Mouse (Mus musculus) bone marrow, adult 2 months (tissue): ENCODE measurements around the gene Caln1. TPM values are rescaled to one million over a fixed set of nuclear protein-coding genes. Genes with fewer than 3 reads are reported as not detected.

ENCODE experiments used
- H3K27ac ChIP-seq: fragments of 200-500 bp; 2 replicates; pipeline ENCODE4 v1.5.1; 2012; ENCODE audit warnings: low read depth, mild to moderate bottlenecking, control low read depth, inconsistent platforms, low read length; ENCODE audit not compliant: control insufficient read depth, poor library complexity, insufficient read depth
- H3K4me1 ChIP-seq: fragments of 200-500 bp; 2 replicates; pipeline ENCODE4 v1.6.1; 2011; ENCODE audit warnings: low read length; ENCODE audit not compliant: control insufficient read depth, insufficient read depth
- H3K4me3 ChIP-seq: fragments of 200-500 bp; replicated peaks from 2 replicates; pipeline ENCODE3; 2011; ENCODE audit warnings: mild to moderate bottlenecking, low read depth, low read length, control low read depth; ENCODE audit not compliant: control insufficient read depth
- CTCF ChIP-seq: fragments of 200-500 bp; IDR thresholded peaks from 2 replicates; pipeline ENCODE4 v1.5.1; 2011; ENCODE audit warnings: low read length, control low read depth; ENCODE audit not compliant: control insufficient read depth, insufficient read depth
- POLR2A ChIP-seq: fragments of 200-500 bp; IDR thresholded peaks from 2 replicates; pipeline ENCODE4 v1.6.1; 2011; ENCODE audit warnings: low read depth, mild to moderate bottlenecking, control low read depth, low read length, borderline replicate concordance; ENCODE audit not compliant: control insufficient read depth
- WGBS: fragments of 180-500 bp; shearing (Covaris S2); methylation state at CpG from one replicate; pipeline ENCODE4 v1.1.7; 2018; 5-methylcytosine and 5-hydroxymethylcytosine counted together
- polyA plus RNA-seq: library from polyadenylated mRNA; stranded (reverse); fragments of >200 nt; gene quantifications from 2 replicates; pipeline ENCODE4 v1.2.4, GENCODE M21; 2011; ENCODE audit warnings: low replicate concordance; ENCODE audit not compliant: missing spikeins, insufficient read depth, insufficient read length

Gene Caln1
- polyA plus RNA-seq, 1 experiment = 1.7 TPM

DNA sequence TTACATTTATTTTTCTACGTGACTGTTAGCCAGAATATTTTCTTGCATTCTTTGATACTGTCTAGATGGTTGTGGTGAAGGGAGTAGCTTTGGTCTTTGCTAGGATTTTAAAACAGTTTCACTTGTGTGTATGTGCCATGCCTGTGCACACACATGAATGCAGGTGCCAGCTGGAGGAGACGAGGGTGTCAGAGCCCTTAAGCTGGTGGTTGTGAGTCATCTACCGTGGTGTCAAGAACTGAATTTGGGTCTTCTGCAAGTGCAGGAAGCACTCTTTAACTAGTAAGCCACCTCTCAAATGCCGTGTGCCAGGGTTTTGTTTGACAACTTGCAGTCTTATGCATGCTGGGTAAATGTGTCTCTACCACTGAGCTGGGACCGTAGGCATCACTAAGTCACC lies 178.2 kb downstream of the Caln1 start:
- H3K27ac ChIP-seq = no peak overlapping the region

DNA sequence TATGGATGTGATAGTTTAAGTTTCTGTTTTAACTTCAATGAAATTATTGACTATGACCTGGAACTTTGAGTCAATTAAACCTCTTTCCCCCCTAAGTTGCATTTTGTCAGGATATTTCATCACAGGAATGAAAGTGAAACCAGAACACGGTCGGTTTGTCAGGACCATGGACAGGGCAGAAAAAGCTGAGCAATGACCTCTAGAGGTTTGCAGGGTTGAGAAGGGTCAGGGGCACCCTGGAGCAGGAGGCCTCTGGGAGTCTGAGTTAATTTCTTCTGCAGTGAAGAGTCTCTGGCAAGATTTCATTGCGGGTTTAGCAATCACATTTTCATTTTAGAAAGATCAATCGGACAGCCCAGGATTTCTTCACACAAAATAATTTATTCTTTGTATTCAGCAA lies 184.7 kb downstream of the Caln1 start:
- H3K4me3 ChIP-seq = no peak overlapping the region
- H3K4me1 ChIP-seq = no peaks in the 10 kb centered on the region
- TF ChIP-seq POLR2A (no peak), CTCF (no peak)
- 59% methylated on average over 4 of the region's 4 CpGs for WGBS
- H3K27ac ChIP-seq = no peak overlapping the region

More for the DNA sequence above, 178.2 kb downstream of the Caln1 start:
- Histone ChIP-seq H3K4me3 (no peak overlapping the region), H3K4me1 (no peaks in the 10 kb centered on the region)
- WGBS = 83% methylated on average over 5 of the region's 5 CpGs
- TF ChIP-seq CTCF (no peak), POLR2A (no peak)

DNA sequence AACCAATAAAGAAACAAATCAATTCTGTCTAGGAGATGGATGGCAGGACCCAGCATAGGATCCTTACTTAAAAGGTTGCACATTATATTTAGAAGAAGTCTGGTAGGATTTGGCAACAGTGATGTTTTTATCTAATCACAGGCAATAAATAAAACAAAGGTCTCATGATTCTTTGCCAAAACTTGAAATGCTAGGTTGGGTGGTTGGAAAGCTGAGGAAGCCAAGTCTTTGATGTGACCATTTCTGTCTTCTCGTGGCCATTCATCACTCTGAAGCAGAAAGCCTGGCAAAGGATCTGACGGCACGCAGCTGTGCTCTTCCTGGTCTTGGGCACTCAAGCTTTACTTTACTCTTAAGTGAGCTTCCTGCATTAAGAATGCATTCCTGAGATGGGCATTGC lies 193.9 kb downstream of the Caln1 start:
- Histone ChIP-seq H3K4me1 (no peaks in the 10 kb centered on the region), H3K4me3 (no peak overlapping the region), H3K27ac (no peak overlapping the region)
- 71% methylated on average over 3 of the region's 3 CpGs for WGBS
- TF ChIP-seq POLR2A (no peak), CTCF (no peak)

DNA sequence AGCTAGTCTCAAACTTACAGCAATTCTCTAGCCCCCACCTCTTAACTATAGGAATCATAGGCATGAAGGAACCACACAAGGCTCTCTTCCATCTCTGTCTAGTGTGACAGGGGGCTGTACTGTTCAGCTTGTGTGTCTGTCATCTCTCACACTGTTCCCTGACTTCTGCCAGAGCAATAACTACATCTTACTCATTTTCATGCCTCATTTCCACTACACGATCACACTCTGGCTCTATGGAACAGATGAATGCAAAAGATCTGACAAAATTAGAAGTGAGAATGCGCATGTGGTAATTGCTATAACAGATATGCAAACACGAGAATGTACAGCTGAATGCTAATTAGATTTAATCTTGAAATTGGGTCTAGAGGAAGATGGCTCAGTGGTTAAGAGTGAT lies 196.7 kb downstream of the Caln1 start:
- WGBS = 77% methylated on average over 3 of the region's 3 CpGs
- H3K4me3 ChIP-seq = no peak overlapping the region
- TF ChIP-seq POLR2A (no peak), CTCF (no peak)
- H3K4me1 ChIP-seq = no peaks in the 10 kb centered on the region
- no peak overlapping the region for H3K27ac ChIP-seq

DNA sequence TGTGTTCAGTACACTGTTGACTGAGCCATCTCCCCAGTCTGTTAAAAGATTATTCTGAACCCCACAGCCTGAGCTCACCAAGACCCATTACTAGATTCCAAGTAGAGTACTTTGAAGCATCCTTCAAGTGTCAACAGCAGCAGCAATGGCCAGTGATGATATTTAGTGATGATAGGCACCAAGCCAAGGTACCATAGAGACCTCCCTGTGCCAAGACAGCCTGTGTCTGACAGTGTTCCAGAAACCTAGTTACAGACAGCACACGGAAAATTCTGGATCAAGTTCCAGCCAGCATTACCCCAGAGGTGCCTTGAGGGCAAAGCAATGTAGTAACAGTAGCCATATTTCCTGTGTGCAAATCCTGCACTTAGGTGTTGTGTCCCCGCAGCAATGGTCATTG lies 208.3 kb downstream of the Caln1 start:
- 64% methylated on average over 2 of the region's 2 CpGs for WGBS
- TF ChIP-seq POLR2A (no peak), CTCF (no peak)
- H3K4me3 ChIP-seq = no peak overlapping the region
- no peak overlapping the region for H3K27ac ChIP-seq
- H3K4me1 ChIP-seq = no peaks in the 10 kb centered on the region; the same call in 1 of the 2 replicates

DNA sequence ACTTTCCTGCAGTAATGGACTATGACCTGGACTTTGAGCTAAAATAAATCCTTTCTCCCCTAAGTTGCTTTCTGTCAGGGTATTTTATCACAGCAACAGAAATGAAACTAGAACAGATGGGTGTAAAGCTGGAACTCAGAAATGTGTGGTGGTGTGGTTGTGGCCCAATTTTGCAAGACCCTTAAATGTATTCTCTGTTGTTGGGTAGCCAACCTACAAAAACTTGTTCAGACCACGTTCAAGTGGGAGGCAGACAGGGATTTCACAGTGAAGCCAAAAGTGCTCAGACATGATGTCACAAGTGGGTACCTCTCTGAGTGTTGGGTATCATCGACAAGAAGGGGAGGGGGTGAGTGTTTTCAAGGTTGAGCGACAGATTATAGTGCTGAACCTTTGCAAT lies 214.8 kb downstream of the Caln1 start:
- Histone ChIP-seq H3K4me1 (no peaks in the 10 kb centered on the region), H3K4me3 (no peak overlapping the region), H3K27ac (no peak overlapping the region)
- TF ChIP-seq CTCF (no peak), POLR2A (no peak)
- 68% methylated on average over 3 of the region's 3 CpGs for WGBS

DNA sequence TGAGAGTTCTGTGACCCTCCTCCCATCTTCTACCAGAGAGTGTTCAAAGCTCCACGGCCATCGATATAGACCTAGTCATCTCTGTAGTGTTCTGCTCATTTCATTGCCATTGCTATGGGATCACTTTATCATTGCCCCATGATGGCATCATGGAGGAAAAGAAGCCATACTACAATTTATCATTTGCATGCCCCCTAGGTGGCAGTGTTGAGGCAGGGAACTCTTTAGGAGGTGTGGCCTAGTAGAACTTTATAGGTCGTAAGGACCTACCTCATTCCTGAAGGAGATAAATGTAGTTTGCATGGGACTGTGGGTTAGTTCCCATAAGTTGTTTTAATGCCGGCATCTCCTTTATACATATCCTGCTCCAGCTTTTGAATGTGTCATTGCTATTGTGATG lies 217.0 kb downstream of the Caln1 start:
- TF ChIP-seq CTCF (no peak), POLR2A (no peak)
- no peaks in the 10 kb centered on the region for H3K4me1 ChIP-seq

DNA sequence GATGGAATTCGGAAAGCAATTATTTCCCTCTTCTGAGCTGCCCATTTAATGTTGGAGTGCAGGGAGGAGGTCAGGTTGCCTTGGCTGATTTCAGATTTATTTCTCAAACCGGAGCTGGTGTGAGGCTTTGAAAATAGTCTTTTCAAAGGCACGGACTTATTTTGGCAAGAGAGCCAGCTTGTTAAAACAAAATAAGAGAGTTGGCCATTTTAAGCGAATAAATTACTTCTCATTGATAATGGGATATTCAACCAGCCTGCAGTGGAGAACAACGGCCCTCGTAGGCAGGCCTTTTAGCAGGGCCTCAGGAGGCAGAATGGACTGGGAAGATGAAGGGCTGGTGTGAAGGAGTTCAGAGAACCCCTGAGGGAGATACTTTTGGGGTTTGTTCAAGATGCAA lies 227.3 kb downstream of the Caln1 start:
- no peak for TF ChIP-seq POLR2A
- TF ChIP-seq CTCF = no peak
- H3K27ac ChIP-seq = no peak overlapping the region
- WGBS = 77% methylated on average over 6 of the region's 6 CpGs

More for the DNA sequence above, 217.0 kb downstream of the Caln1 start:
- 80% methylated on average over 4 of the region's 4 CpGs for WGBS
- Histone ChIP-seq H3K4me3 (no peak overlapping the region), H3K27ac (no peak overlapping the region)

DNA sequence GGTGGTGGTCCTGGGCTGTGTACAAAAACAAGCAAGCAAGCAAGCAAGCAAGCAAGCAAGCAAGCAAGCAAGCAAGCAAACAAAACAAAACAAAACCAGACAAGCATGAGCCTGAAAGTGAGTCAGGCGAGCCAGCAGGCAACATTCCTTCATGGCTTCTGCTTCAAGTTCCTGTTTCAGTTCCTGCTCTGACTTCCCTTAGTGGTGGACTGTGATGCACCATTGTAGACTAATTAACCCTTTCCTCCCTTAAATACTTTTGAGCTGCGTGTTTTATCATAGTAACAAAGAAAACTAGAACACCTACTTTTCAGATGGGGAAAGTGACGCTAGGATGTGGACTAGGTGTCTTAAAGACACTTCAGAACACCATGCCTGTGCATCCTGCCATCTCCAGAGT lies 244.4 kb downstream of the Caln1 start:
- Histone ChIP-seq H3K27ac (no peak overlapping the region), H3K4me3 (no peak overlapping the region), H3K4me1 (no peaks in the 10 kb centered on the region)
- no peak for TF ChIP-seq CTCF
- TF ChIP-seq POLR2A = no peak
- WGBS = 50% methylated on average over 3 of the region's 3 CpGs

More for the DNA sequence above, 227.3 kb downstream of the Caln1 start:
- no peak overlapping the region for H3K4me3 ChIP-seq
- no peaks in the 10 kb centered on the region for H3K4me1 ChIP-seq
